Mouse (Mus musculus) erythroblast, embryonic 14.5 days (primary cell): ENCODE data around the gene Tyms.

Source experiments
- GATA1 ChIP-seq: IDR thresholded peaks from 2 replicates; pipeline ENCODE4 v1.6.1; 2012; ENCODE audit warnings: low read length, inconsistent platforms, mixed read lengths
- TAL1 ChIP-seq: IDR thresholded peaks from 3 replicates; pipeline ENCODE4 v1.6.1; 2012; ENCODE audit warnings: low read length, inconsistent platforms, mixed read lengths

DNA sequence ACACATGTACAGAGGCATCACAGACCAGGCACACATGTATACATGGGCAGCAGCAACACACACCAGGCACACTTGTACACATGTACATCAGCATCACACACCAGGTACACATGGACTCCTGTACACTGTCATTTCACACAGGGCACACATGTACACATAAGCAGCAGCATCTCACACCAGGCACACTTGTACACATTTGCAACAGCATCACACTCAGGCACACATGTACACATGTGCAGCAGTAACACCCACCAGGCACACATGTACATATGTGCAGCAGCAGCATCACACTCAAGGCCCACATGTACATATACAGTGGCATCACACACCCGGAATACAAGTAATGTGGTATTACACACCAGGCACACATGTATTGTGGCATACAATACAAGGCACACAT, 24.8 kb upstream of the Tyms start:
- TF ChIP-seq GATA1 = no peak
- no peak for TF ChIP-seq TAL1
